Mouse (Mus musculus): ENCODE measurements around the gene Dach1. TPM values are rescaled to one million over a fixed set of nuclear protein-coding genes. Genes with fewer than 3 reads are reported as not detected.
A peak's percentile ranks its signal among the peaks of the same experiment; 100 is the strongest.

Dach1 gene
- total and polyA plus RNA-seq, 3 experiments: not detected

GRCm38 (mm10) chr14:97896622-97897021 is 272.9 kb downstream of the Dach1 start:
- Histone ChIP-seq H3K36me3 (ENCODE audit: control insufficient read depth in 1 of 2, insufficient read depth in 2 of 2, low read length in 2 of 2) (no peaks in the 10 kb centered on the region), H3K9me3 (replicated peaks; ENCODE audit: insufficient read depth, low read length) (no peaks in the 10 kb centered on the region), H3K79me2 (ENCODE audit: control insufficient read depth, insufficient read depth, low read length, poor library complexity) (no peaks in the 10 kb centered on the region), H3K27ac (ENCODE audit: control insufficient read depth, low read depth, low read length) (no peak overlapping the region), H3K27me3 (ENCODE audit: control insufficient read depth in 1 of 2, insufficient read depth in 2 of 2, low read length in 2 of 2) (no peaks in the 10 kb centered on the region), H3K9ac (ENCODE audit: control insufficient read depth, low read depth, low read length, poor library complexity, severe bottlenecking) (no peak overlapping the region), H3K4me1 (ENCODE audit: control insufficient read depth in 1 of 2, insufficient read depth in 2 of 2, low read length in 2 of 2) (no peaks in the 10 kb centered on the region), H3K4me3 (ENCODE audit: control insufficient read depth in 1 of 2, insufficient read depth in 1 of 2, low read depth in 2 of 2, low read length in 2 of 2) (no peak overlapping the region)
- peak; percentile 26 for DNase-seq (ENCODE audit: low read depth, low spot score)
- TF ChIP-seq MAX (IDR thresholded peaks at IDR 0.05; ENCODE audit: low read length) (no peak), GATA1 (IDR thresholded peaks at IDR 0.05; ENCODE audit: low read depth, low read length) (peak; percentile 17; the same call in 1 of the 2 replicates)

- Histone ChIP-seq H3K4me1 (ENCODE audit: control insufficient read depth in 1 of 2, insufficient read depth in 2 of 2, low read length in 2 of 2) (no peaks in the 10 kb centered on the region), H3K4me3 (ENCODE audit: control insufficient read depth in 1 of 2, insufficient read depth in 1 of 2, low read depth in 2 of 2, low read length in 2 of 2) (no peak overlapping the region), H3K27me3 (ENCODE audit: control insufficient read depth in 1 of 2, insufficient read depth in 2 of 2, low read length in 2 of 2) (no peaks in the 10 kb centered on the region), H3K9ac (ENCODE audit: control insufficient read depth, low read depth, low read length, poor library complexity, severe bottlenecking) (no peak overlapping the region), H3K79me2 (ENCODE audit: control insufficient read depth, insufficient read depth, low read length, poor library complexity) (no peaks in the 10 kb centered on the region), H3K36me3 (ENCODE audit: control insufficient read depth in 1 of 2, insufficient read depth in 2 of 2, low read length in 2 of 2) (no peaks in the 10 kb centered on the region), H3K27ac (ENCODE audit: control insufficient read depth, low read depth, low read length) (no peak overlapping the region), H3K9me3 (replicated peaks; ENCODE audit: insufficient read depth, low read length) (no peaks in the 10 kb centered on the region)
- DNase-seq (ENCODE audit: low read depth, low spot score): peak; percentile 28
- TF ChIP-seq ELF1 (IDR thresholded peaks at IDR 0.05; ENCODE audit: low read depth, low read length) (no peak), ZC3H11A (IDR thresholded peaks at IDR 0.05; ENCODE audit: low read depth, low read length) (no peak), SMC3 (IDR thresholded peaks at IDR 0.05; ENCODE audit: low read depth, low read length) (no peak), TBP (IDR thresholded peaks at IDR 0.05; ENCODE audit: low read depth, low read length) (no peak), RCOR1 (IDR thresholded peaks at IDR 0.05; ENCODE audit: low read depth, low read length) (no peak), EP300 (IDR thresholded peaks at IDR 0.05; ENCODE audit: low read depth in 1 of 2, low read length in 2 of 2) (no peak), CTCF (IDR thresholded peaks at IDR 0.05 in 2 of 3, conservative IDR thresholded peaks at IDR 0.05 in 1 of 3; ENCODE audit: control insufficient read depth in 1 of 3, insufficient read depth in 1 of 3, low read depth in 2 of 3, low read length in 3 of 3, poor library complexity in 1 of 3, severe bottlenecking in 1 of 3) (peak in 2 of 3 experiments; percentile 9 to 11; a peak in 1 of 6 replicates)
Measured at GRCm38 (mm10) chr14:97881976-97882375, 287.6 kb downstream of the Dach1 start.

- TF ChIP-seq SMC3 (IDR thresholded peaks at IDR 0.05; ENCODE audit: low read depth, low read length): no peak
- TF ChIP-seq EP300 (IDR thresholded peaks at IDR 0.05; ENCODE audit: low read depth in 1 of 2, low read length in 2 of 2): no peak
- no peak for TF ChIP-seq TAL1 (IDR thresholded peaks at IDR 0.05; ENCODE audit: low read length)
- TF ChIP-seq POLR2AphosphoS5 (IDR thresholded peaks at IDR 0.05; ENCODE audit: borderline replicate concordance, low read depth, low read length): no peak
- no peak for TF ChIP-seq USF2 (IDR thresholded peaks at IDR 0.05; ENCODE audit: borderline replicate concordance in 1 of 2, insufficient read depth in 1 of 2, low read depth in 1 of 2, low read length in 2 of 2)
- H3K9ac ChIP-seq (ENCODE audit: control insufficient read depth, low read depth, low read length, poor library complexity, severe bottlenecking): no peak overlapping the region
Measured at GRCm38 (mm10) chr14:97871001-97871400, 298.6 kb downstream of the Dach1 start.

More at GRCm38 (mm10) chr14:97871001-97871400, 298.6 kb downstream of the Dach1 start:
- Histone ChIP-seq H3K9me3 (replicated peaks; ENCODE audit: insufficient read depth, low read length) (no peaks in the 10 kb centered on the region), H3K4me3 (ENCODE audit: control insufficient read depth in 1 of 2, insufficient read depth in 1 of 2, low read depth in 2 of 2, low read length in 2 of 2) (no peak overlapping the region), H3K27ac (ENCODE audit: control insufficient read depth, low read depth, low read length) (no peak overlapping the region), H3K79me2 (ENCODE audit: control insufficient read depth, insufficient read depth, low read length, poor library complexity) (no peaks in the 10 kb centered on the region), H3K36me3 (ENCODE audit: control insufficient read depth in 1 of 2, insufficient read depth in 2 of 2, low read length in 2 of 2) (no peaks in the 10 kb centered on the region), H3K4me1 (ENCODE audit: control insufficient read depth in 1 of 2, insufficient read depth in 2 of 2, low read length in 2 of 2) (no peaks in the 10 kb centered on the region), H3K27me3 (ENCODE audit: control insufficient read depth in 1 of 2, insufficient read depth in 2 of 2, low read length in 2 of 2) (no peaks in the 10 kb centered on the region)
- no peak for DNase-seq (ENCODE audit: low read depth, low spot score)

Data from MEL (cell line).